Mouse (Mus musculus): ENCODE results near the gene Olfr924. TPM values are rescaled to one million over a fixed set of nuclear protein-coding genes. Genes with fewer than 3 reads are reported as not detected.
"Not testable (repeated sequence)": the region's sequence is repeated elsewhere in the genome, so short reads cannot be mapped to it uniquely, and the experiment has no call there.

The Olfr924 gene
- polyA plus RNA-seq (2015; fragmentation: Nextera tagmentation; extraction: Ambion mirVana) = not detected in 2 replicates

GRCm38 (mm10) chr9:38844149-38844548, at the start of gene Olfr924:
Gene Olfr924, plus strand, starts transcription at chr9:38844449.
- DNase-seq (ENCODE audit: low spot score) = no peak

GRCm38 (mm10) chr9:38805696-38806095, 38.6 kb upstream of the Olfr924 start:
- no peak for DNase-seq (ENCODE audit: low spot score)

- no peak for DNase-seq (ENCODE audit: low spot score)
These were observed 29.9 kb upstream of the Olfr924 start, which contains the start of gene Olfr922 for GRCm38 (mm10) chr9:38814314-38814713. Gene Olfr922, plus strand, starts transcription at chr9:38814614.

DNA sequence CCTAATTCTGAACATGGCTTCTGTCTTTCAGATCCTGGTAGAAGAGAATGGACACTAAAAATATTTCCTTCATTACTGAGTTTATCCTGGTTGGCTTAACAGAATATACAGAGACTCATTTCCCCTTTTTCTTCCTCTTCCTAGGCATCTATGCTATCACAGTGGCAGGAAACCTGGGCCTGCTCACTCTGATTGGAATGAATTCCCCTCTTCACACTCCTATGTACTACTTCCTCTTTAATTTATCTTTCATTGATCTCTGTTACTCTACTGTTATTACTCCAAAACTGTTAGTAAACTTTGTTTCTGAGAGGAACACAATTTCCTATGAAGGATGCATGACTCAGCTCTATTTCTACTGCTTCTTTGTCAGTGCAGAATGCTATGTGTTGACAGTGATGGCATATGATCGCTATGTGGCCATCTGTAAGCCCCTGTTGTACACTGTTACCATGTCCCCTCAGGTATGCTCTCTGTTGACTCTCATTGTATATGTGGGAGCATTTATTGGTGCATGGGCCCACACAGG, 28.7 kb upstream of the Olfr924 start:
- DNase-seq (ENCODE audit: low spot score) = no peak

- no peak for DNase-seq (ENCODE audit: low spot score)
These were observed 18.0 kb upstream of the Olfr924 start, which contains the start of gene Olfr923 for GRCm38 (mm10) chr9:38826245-38826644. Gene Olfr923, plus strand, starts transcription at chr9:38826545.

DNA sequence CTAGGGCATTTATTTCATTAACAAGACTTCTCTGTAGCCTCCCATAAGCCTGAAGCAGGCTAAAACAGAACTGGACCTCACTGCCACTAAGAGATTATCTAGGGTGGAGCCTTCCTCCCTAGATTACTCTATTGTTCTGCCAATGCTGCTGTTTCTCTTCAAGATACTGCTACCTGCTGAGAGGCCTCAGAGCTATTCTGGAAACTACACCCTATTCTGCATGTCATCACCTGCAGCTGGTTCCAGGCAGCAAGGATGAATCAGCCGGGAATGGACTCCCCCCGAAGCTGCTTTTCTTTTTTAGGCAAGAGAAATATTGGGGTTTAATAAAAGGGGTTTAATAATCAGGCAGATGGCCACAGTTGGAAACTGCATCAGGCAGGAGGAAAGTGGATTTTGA, 11.2 kb upstream of the Olfr924 start:
- no peak for DNase-seq (ENCODE audit: low spot score)

GRCm38 (mm10) chr9:38854760-38855159, 10.5 kb downstream of the Olfr924 start, which contains the start of gene Olfr26:
Gene Olfr26, plus strand, starts transcription at chr9:38855060.
- DNase-seq (ENCODE audit: low spot score) = no peak

- DNase-seq (ENCODE audit: low spot score) = not testable (repeated sequence)
These were observed 30.6 kb downstream of the Olfr924 start for GRCm38 (mm10) chr9:38874880-38875279.

GRCm38 (mm10) chr9:38876826-38877225, 32.6 kb downstream of the Olfr924 start, which contains the start of gene Olfr926:
Gene Olfr926, plus strand, starts transcription at chr9:38877126.
- DNase-seq (ENCODE audit: low spot score) = no peak

Other genes starting within 250 kb of the Olfr924 start
- not detected in 2 replicates for gene Olfr914, start 239.3 kb upstream of the Olfr924 start, polyA plus RNA-seq (2015; fragmentation: Nextera tagmentation; extraction: Ambion mirVana)
- gene Olfr916, start 184.6 kb upstream of the Olfr924 start, polyA plus RNA-seq (2015; fragmentation: Nextera tagmentation; extraction: Ambion mirVana) = not detected in 2 replicates
- gene Olfr917, start 178.6 kb upstream of the Olfr924 start, polyA plus RNA-seq (2015; fragmentation: Nextera tagmentation; extraction: Ambion mirVana) = not detected in 2 replicates
- not detected in 2 replicates for gene Olfr918, start 169.8 kb upstream of the Olfr924 start, polyA plus RNA-seq (2015; fragmentation: Nextera tagmentation; extraction: Ambion mirVana)
- gene Olfr919, start 140.8 kb upstream of the Olfr924 start, polyA plus RNA-seq (2015; fragmentation: Nextera tagmentation; extraction: Ambion mirVana) = not detected in 2 replicates
- gene Vwa5a, start 126.2 kb upstream of the Olfr924 start, polyA plus RNA-seq (2015; fragmentation: Nextera tagmentation; extraction: Ambion mirVana) = 33.5 and 37.6 TPM in 2 replicates
- gene Olfr920, start 92.2 kb upstream of the Olfr924 start, polyA plus RNA-seq (2015; fragmentation: Nextera tagmentation; extraction: Ambion mirVana) = 0.28 and 0.47 TPM in 2 replicates
- 0.04 TPM in 1 of 2 replicates, not detected in the other for gene Olfr921, start 71.4 kb upstream of the Olfr924 start, polyA plus RNA-seq (2015; fragmentation: Nextera tagmentation; extraction: Ambion mirVana)
- not detected in 2 replicates for gene Olfr922, start 29.8 kb upstream of the Olfr924 start, polyA plus RNA-seq (2015; fragmentation: Nextera tagmentation; extraction: Ambion mirVana)
- not detected in 2 replicates for gene Olfr923, start 17.9 kb upstream of the Olfr924 start, polyA plus RNA-seq (2015; fragmentation: Nextera tagmentation; extraction: Ambion mirVana)
- not detected in 2 replicates for gene Olfr26, start 10.6 kb downstream of the Olfr924 start, polyA plus RNA-seq (2015; fragmentation: Nextera tagmentation; extraction: Ambion mirVana)
- not detected in 2 replicates for gene Olfr926, start 32.7 kb downstream of the Olfr924 start, polyA plus RNA-seq (2015; fragmentation: Nextera tagmentation; extraction: Ambion mirVana)
- not detected in 2 replicates for gene Olfr930, start 85.4 kb downstream of the Olfr924 start, polyA plus RNA-seq (2015; fragmentation: Nextera tagmentation; extraction: Ambion mirVana)
- not detected in 2 replicates for gene Olfr933, start 127.9 kb downstream of the Olfr924 start, polyA plus RNA-seq (2015; fragmentation: Nextera tagmentation; extraction: Ambion mirVana)
- not detected in 2 replicates for gene Olfr934, start 143.9 kb downstream of the Olfr924 start, polyA plus RNA-seq (2015; fragmentation: Nextera tagmentation; extraction: Ambion mirVana)
- not detected in 2 replicates for gene Olfr935, start 155.2 kb downstream of the Olfr924 start, polyA plus RNA-seq (2015; fragmentation: Nextera tagmentation; extraction: Ambion mirVana)
- gene Olfr146, start 178.9 kb downstream of the Olfr924 start, polyA plus RNA-seq (2015; fragmentation: Nextera tagmentation; extraction: Ambion mirVana) = not detected in 2 replicates
- gene Olfr937, start 220.5 kb downstream of the Olfr924 start, polyA plus RNA-seq (2015; fragmentation: Nextera tagmentation; extraction: Ambion mirVana) = not detected in 2 replicates
- gene Olfr938, start 234.4 kb downstream of the Olfr924 start, polyA plus RNA-seq (2015; fragmentation: Nextera tagmentation; extraction: Ambion mirVana) = not detected in 2 replicates